Mouse (Mus musculus): ENCODE data around the gene Hyal3.
A peak's percentile ranks its signal among the peaks of the same experiment; 100 is the strongest.

Hyal3 gene

GRCm38 (mm10) chr9:107580501-107581317, at the start of gene Hyal3:
Gene Hyal3 (plus strand): TSS chr9:107580818.
- DNase-seq (ENCODE audit: low spot score), result peak; percentile 67

GRCm38 (mm10) chr9:107533791-107534407, 46.7 kb upstream of the Hyal3 start, which contains the start of gene Tmem115:
Gene Tmem115 (plus strand): TSS chr9:107533945.
- DNase-seq (ENCODE audit: low spot score), result peak; percentile 75

- DNase-seq (ENCODE audit: low spot score), result no peak
Measured at GRCm38 (mm10) chr9:107534408-107535202, 46.0 kb upstream of the Hyal3 start.

- no peak for DNase-seq (ENCODE audit: low spot score)
Measured at GRCm38 (mm10) chr9:107538231-107538630, 42.4 kb upstream of the Hyal3 start.

GRCm38 (mm10) chr9:107538711-107539110, 41.9 kb upstream of the Hyal3 start:
- DNase-seq (ENCODE audit: low spot score), result no peak

- no peak for DNase-seq (ENCODE audit: low spot score)
Measured at GRCm38 (mm10) chr9:107539940-107540339, 40.7 kb upstream of the Hyal3 start.

- no peak for DNase-seq (ENCODE audit: low spot score)
Measured at GRCm38 (mm10) chr9:107540420-107540819, 40.2 kb upstream of the Hyal3 start.

GRCm38 (mm10) chr9:107541005-107541404, 39.6 kb upstream of the Hyal3 start:
- no peak for DNase-seq (ENCODE audit: low spot score)

GRCm38 (mm10) chr9:107541474-107542351, 38.9 kb upstream of the Hyal3 start, which contains the start of the genes Cyb561d2 and Nprl2:
Gene Cyb561d2 (minus strand): TSS chr9:107542193.
Gene Nprl2 (plus strand): TSS chr9:107542226.
- peak; percentile 86 for DNase-seq (ENCODE audit: low spot score)

GRCm38 (mm10) chr9:107542352-107542686, 38.3 kb upstream of the Hyal3 start:
- no peak for DNase-seq (ENCODE audit: low spot score)

GRCm38 (mm10) chr9:107542721-107543120, 37.9 kb upstream of the Hyal3 start:
- DNase-seq (ENCODE audit: low spot score), result no peak

GRCm38 (mm10) chr9:107543299-107543698, 37.3 kb upstream of the Hyal3 start:
- no peak for DNase-seq (ENCODE audit: low spot score)

- DNase-seq (ENCODE audit: low spot score), result no peak
Measured at GRCm38 (mm10) chr9:107544196-107544700, 36.4 kb upstream of the Hyal3 start.

GRCm38 (mm10) chr9:107544729-107545128, 35.9 kb upstream of the Hyal3 start:
- DNase-seq (ENCODE audit: low spot score), result no peak

- DNase-seq (ENCODE audit: low spot score), result no peak
Measured at GRCm38 (mm10) chr9:107545199-107545598, 35.4 kb upstream of the Hyal3 start.

- no peak for DNase-seq (ENCODE audit: low spot score)
Measured at GRCm38 (mm10) chr9:107545602-107546001, 35.0 kb upstream of the Hyal3 start.

GRCm38 (mm10) chr9:107547026-107547425, 33.6 kb upstream of the Hyal3 start, which contains the start of gene Zmynd10:
Gene Zmynd10 (plus strand): TSS chr9:107547298.
- DNase-seq (ENCODE audit: low spot score), result no peak

- no peak for DNase-seq (ENCODE audit: low spot score)
Measured at GRCm38 (mm10) chr9:107547957-107548356, 32.7 kb upstream of the Hyal3 start.

GRCm38 (mm10) chr9:107548820-107549219, 31.8 kb upstream of the Hyal3 start:
- no peak for DNase-seq (ENCODE audit: low spot score)

GRCm38 (mm10) chr9:107549297-107550074, 31.1 kb upstream of the Hyal3 start:
- DNase-seq (ENCODE audit: low spot score), result no peak
